Mouse (Mus musculus): Measurements from ENCODE around the gene Dnase1l2. TPM values are rescaled to one million over a fixed set of nuclear protein-coding genes. Genes with fewer than 3 reads are reported as not detected.

The Dnase1l2 gene
- polyA plus RNA-seq, 1 experiment from 2014 or later = 1.7 TPM

DNA sequence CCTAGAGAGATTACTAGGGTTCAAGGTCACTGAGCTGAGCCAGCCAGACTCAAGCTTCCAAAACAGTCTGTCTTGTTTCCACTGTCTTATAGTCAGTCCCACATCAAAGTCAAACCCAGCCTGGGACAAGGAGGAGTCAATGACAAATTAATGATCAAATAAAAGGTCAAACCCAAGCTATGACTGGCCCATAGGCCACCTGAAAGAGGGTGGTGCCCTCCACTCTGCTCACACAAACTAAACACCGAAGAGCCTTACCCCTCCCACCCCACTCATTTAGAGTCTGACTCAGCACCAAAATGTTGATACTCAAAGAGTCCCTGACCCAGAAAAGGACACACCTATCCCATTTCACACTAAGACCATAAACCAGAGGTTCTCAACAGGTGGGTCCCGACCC lies 10.5 kb upstream of the Dnase1l2 start:
- H3K4me3 ChIP-seq (ENCODE audit: low read depth, low read length) = no peak overlapping the region
- ATAC-seq (ENCODE audit: insufficient number of reproducible peaks, low FRiP score, low TSS enrichment, low read depth) = no peak
- no peaks in the 10 kb centered on the region; the same call in 1 of the 2 replicates for H3K4me1 ChIP-seq (ENCODE audit: control insufficient read depth, insufficient read depth, low read length)
- no peak overlapping the region for H3K4me2 ChIP-seq (ENCODE audit: low read depth, severe bottlenecking)
- H3K27me3 ChIP-seq (ENCODE audit: control insufficient read depth, insufficient read depth, low read length) = no peaks in the 10 kb centered on the region
- H3K36me3 ChIP-seq (ENCODE audit: control insufficient read depth, insufficient read depth, low read length) = peaks cover 8% of the 10 kb centered on the region; the same call in 1 of the 2 replicates
- no peak for DNase-seq (ENCODE audit: low spot score)
- no peak overlapping the region for H3K27ac ChIP-seq (replicated peaks; ENCODE audit: low read depth, low read length)
- WGBS = 86% methylated on average over 2 of the region's 2 CpGs
- H3K9ac ChIP-seq (ENCODE audit: low read length) = no peak overlapping the region
- no peaks in the 10 kb centered on the region for H3K9me3 ChIP-seq (ENCODE audit: control insufficient read depth, low read length)

DNA sequence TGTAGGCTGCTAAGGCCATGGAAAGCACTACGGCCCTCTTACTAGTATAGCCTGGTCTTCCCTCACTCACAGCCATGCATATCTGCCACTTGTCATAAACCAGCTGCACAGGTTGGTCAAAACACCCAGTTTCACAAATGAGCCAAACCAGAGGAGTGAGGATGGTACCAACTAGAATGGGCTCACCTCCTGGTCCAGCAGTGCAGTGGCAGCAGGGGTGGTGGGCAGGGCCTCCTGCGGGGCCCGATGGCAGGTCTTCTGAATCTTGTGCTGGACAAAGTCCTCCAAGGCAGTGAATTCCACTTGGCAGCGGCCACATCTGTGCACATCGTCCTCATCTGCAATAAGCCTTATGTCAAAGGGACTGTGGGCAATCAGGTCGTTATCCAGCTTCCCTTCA lies 8.3 kb upstream of the Dnase1l2 start:
- Histone ChIP-seq H3K36me3 (ENCODE audit: control insufficient read depth, insufficient read depth, low read length) (peaks cover 27% of the 10 kb centered on the region), H3K4me3 (ENCODE audit: low read depth, low read length) (no peak overlapping the region), H3K27ac (replicated peaks; ENCODE audit: low read depth, low read length) (no peak overlapping the region), H3K27me3 (ENCODE audit: control insufficient read depth, insufficient read depth, low read length) (no peaks in the 10 kb centered on the region), H3K4me2 (ENCODE audit: low read depth, severe bottlenecking) (no peak overlapping the region), H3K9me3 (ENCODE audit: control insufficient read depth, low read length) (no peaks in the 10 kb centered on the region), H3K4me1 (ENCODE audit: control insufficient read depth, insufficient read depth, low read length) (no peaks in the 10 kb centered on the region; the same call in 1 of the 2 replicates), H3K9ac (ENCODE audit: low read length) (no peak overlapping the region)
- ATAC-seq (ENCODE audit: insufficient number of reproducible peaks, low FRiP score, low TSS enrichment, low read depth) = no peak
- 93% methylated on average over 6 of the region's 6 CpGs for WGBS
- no peak for DNase-seq (ENCODE audit: low spot score)

DNA sequence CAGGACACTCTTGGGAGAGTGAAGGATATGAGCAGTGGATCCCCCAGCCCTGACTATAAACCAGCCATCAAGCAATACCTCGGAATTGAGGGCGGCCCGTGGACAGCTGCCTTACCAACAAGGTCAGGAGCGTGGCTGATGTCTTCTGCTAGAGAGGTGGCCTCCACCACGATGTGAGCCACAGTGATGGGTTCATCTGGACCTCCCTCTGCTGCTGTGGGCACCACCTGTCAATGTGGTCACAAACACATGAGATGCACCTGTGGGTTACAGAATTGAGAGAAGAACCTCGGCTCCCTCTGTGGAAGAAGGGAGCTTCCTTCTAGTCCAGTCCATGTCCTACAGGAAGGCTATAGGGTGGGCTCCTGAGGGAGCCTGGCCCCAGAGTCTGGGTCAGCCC lies 6.6 kb upstream of the Dnase1l2 start:
- ATAC-seq (ENCODE audit: insufficient number of reproducible peaks, low FRiP score, low TSS enrichment, low read depth) (no peak), DNase-seq (ENCODE audit: low spot score) (no peak)
- Histone ChIP-seq H3K27ac (replicated peaks; ENCODE audit: low read depth, low read length) (no peak overlapping the region), H3K9ac (ENCODE audit: low read length) (no peak overlapping the region), H3K4me3 (ENCODE audit: low read depth, low read length) (no peak overlapping the region), H3K4me2 (ENCODE audit: low read depth, severe bottlenecking) (no peak overlapping the region), H3K27me3 (ENCODE audit: control insufficient read depth, insufficient read depth, low read length) (no peaks in the 10 kb centered on the region), H3K36me3 (ENCODE audit: control insufficient read depth, insufficient read depth, low read length) (peaks cover 35% of the 10 kb centered on the region), H3K4me1 (ENCODE audit: control insufficient read depth, insufficient read depth, low read length) (no peaks in the 10 kb centered on the region; the same call in 1 of the 2 replicates), H3K9me3 (ENCODE audit: control insufficient read depth, low read length) (no peaks in the 10 kb centered on the region)
- whole genome bisulfite sequencing = 90% methylated on average over 6 of the region's 6 CpGs

DNA sequence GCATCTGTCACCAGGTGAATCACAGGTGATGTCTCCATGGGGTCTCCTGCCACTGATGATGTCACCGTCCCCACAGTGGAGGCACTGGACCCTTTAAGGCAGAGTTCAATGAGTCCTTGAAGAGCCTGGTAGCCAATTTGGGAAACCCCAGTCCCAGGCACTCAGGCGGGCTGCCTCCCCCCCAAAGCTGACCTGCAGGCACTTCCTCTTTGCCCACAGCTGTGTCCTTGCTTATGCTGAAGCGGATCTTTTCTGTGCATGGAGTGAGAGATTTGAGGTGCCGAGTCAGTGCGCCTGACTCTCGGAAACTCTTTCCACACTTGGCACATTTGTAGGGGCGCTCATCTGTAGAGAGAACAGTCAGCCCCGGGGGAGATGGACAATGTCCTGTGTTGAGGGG lies 3.7 kb upstream of the Dnase1l2 start:
- Histone ChIP-seq H3K9me3 (ENCODE audit: control insufficient read depth, low read length) (no peaks in the 10 kb centered on the region), H3K27me3 (ENCODE audit: control insufficient read depth, insufficient read depth, low read length) (no peaks in the 10 kb centered on the region), H3K4me1 (ENCODE audit: control insufficient read depth, insufficient read depth, low read length) (no peaks in the 10 kb centered on the region), H3K36me3 (ENCODE audit: control insufficient read depth, insufficient read depth, low read length) (peaks cover 46% of the 10 kb centered on the region), H3K4me2 (ENCODE audit: low read depth, severe bottlenecking) (no peak overlapping the region), H3K4me3 (ENCODE audit: low read depth, low read length) (no peak overlapping the region), H3K9ac (ENCODE audit: low read length) (no peak overlapping the region), H3K27ac (replicated peaks; ENCODE audit: low read depth, low read length) (no peak overlapping the region)
- WGBS = 92% methylated on average over 8 of the region's 8 CpGs
- DNase-seq (ENCODE audit: low spot score) = no peak
- ATAC-seq (ENCODE audit: insufficient number of reproducible peaks, low FRiP score, low TSS enrichment, low read depth) = no peak

DNA sequence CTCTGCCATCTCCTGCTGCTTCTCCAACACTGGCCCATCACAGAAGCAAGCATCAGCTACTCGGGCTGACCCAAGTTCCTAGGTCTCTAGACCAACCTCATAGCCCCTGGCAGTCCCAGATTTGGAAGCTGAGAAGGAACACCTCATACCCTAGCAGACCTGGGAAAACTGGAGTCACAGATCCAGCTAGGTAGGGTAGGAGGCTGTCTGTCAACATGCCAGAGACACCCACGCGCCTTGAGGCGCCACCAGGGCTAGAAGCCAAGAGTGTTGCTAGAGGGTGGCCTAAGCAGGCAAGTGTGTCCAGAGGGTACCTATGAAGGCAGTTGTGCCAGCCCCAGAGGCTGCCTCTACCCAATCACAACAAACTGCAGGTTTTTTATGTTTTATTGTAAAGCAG lies 504 bp upstream of the Dnase1l2 start:
- Histone ChIP-seq H3K9ac (ENCODE audit: low read length) (no peak overlapping the region), H3K27ac (replicated peaks; ENCODE audit: low read depth, low read length) (no peak overlapping the region), H3K9me3 (ENCODE audit: control insufficient read depth, low read length) (no peaks in the 10 kb centered on the region), H3K27me3 (ENCODE audit: control insufficient read depth, insufficient read depth, low read length) (no peaks in the 10 kb centered on the region), H3K4me2 (ENCODE audit: low read depth, severe bottlenecking) (no peak overlapping the region), H3K4me3 (ENCODE audit: low read depth, low read length) (no peak overlapping the region), H3K36me3 (ENCODE audit: control insufficient read depth, insufficient read depth, low read length) (peaks cover 43% of the 10 kb centered on the region), H3K4me1 (ENCODE audit: control insufficient read depth, insufficient read depth, low read length) (no peaks in the 10 kb centered on the region)
- ATAC-seq (ENCODE audit: insufficient number of reproducible peaks, low FRiP score, low TSS enrichment, low read depth) = no peak
- no peak for DNase-seq (ENCODE audit: low spot score)
- WGBS = 92% methylated on average over 4 of the region's 4 CpGs

DNA sequence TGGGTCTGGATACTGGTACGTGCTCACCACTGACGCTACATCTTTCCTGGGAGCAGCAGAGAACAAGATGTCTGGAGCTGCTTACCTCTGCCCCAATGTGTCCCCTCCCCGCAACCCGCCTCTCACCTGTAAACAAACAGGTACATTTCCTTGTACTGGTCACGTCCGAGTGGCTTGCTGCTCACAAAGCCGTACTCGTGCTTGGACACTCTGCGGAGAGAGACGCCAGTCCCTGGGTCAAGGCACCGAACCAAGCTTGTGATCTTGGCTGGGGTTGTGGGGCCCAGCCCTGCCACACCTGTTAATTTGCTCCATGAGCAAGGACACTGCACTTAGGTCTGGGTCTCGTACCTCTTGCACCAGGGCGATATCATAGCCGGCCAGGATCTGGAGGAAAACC lies 798 bp downstream of the Dnase1l2 start:
- Histone ChIP-seq H3K36me3 (ENCODE audit: control insufficient read depth, insufficient read depth, low read length) (peaks cover 33% of the 10 kb centered on the region), H3K4me2 (ENCODE audit: low read depth, severe bottlenecking) (no peak overlapping the region), H3K9me3 (ENCODE audit: control insufficient read depth, low read length) (no peaks in the 10 kb centered on the region), H3K27ac (replicated peaks; ENCODE audit: low read depth, low read length) (no peak overlapping the region), H3K27me3 (ENCODE audit: control insufficient read depth, insufficient read depth, low read length) (no peaks in the 10 kb centered on the region), H3K4me1 (ENCODE audit: control insufficient read depth, insufficient read depth, low read length) (no peaks in the 10 kb centered on the region), H3K4me3 (ENCODE audit: low read depth, low read length) (no peak overlapping the region), H3K9ac (ENCODE audit: low read length) (no peak overlapping the region)
- ATAC-seq (ENCODE audit: insufficient number of reproducible peaks, low FRiP score, low TSS enrichment, low read depth) (no peak), DNase-seq (ENCODE audit: low spot score) (no peak)
- WGBS = 90% methylated on average over 14 of the region's 14 CpGs

DNA sequence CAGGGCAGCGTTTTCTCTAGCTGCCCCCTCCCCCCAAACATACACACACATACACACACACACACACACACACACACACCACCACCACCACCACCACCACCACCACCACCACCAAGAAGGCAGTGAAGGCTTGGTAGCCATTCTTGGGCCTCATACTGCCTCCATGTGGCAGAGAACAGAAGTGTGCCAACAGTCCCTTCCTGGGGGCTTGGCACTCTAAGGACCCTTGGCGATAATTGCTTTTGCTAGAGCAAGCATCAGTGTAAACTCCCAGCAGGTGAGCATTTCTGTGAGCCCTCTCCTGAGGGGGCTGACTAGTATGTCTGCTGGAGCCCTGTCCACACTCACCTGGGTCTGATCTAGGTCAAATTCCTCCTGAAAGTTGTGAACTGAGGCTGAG lies 1.8 kb downstream of the Dnase1l2 start:
- Histone ChIP-seq H3K4me2 (ENCODE audit: low read depth, severe bottlenecking) (no peak overlapping the region), H3K9ac (ENCODE audit: low read length) (no peak overlapping the region), H3K4me1 (ENCODE audit: control insufficient read depth, insufficient read depth, low read length) (no peaks in the 10 kb centered on the region), H3K9me3 (ENCODE audit: control insufficient read depth, low read length) (no peaks in the 10 kb centered on the region), H3K27ac (replicated peaks; ENCODE audit: low read depth, low read length) (no peak overlapping the region), H3K27me3 (ENCODE audit: control insufficient read depth, insufficient read depth, low read length) (no peaks in the 10 kb centered on the region), H3K4me3 (ENCODE audit: low read depth, low read length) (no peak overlapping the region), H3K36me3 (ENCODE audit: control insufficient read depth, insufficient read depth, low read length) (peaks cover 25% of the 10 kb centered on the region)
- WGBS = 61% methylated on average over 2 of the region's 2 CpGs
- no peak for DNase-seq (ENCODE audit: low spot score)
- ATAC-seq (ENCODE audit: insufficient number of reproducible peaks, low FRiP score, low TSS enrichment, low read depth) = no peak

DNA sequence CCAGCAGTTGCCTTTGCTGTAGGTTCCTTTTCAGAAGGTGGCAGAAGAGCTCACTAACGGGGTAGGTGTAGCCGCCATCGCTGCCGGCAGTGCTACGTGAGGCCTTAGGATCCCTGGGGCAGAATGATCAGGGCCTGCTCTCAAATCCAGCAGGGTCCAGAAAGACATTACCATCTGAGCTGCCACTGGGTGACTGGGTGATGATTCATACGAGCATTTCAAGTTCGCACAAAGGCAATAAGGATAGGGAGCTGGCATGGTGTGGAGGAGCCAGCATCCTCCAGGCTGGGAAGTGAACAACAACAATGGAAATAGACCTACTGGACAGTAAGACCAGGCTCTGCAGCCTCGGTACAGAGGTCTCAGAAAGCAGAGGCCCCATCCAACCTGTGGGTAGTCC lies 2.5 kb downstream of the Dnase1l2 start:
- Histone ChIP-seq H3K27ac (replicated peaks; ENCODE audit: low read depth, low read length) (no peak overlapping the region), H3K4me3 (ENCODE audit: low read depth, low read length) (no peak overlapping the region), H3K27me3 (ENCODE audit: control insufficient read depth, insufficient read depth, low read length) (no peaks in the 10 kb centered on the region), H3K4me2 (ENCODE audit: low read depth, severe bottlenecking) (no peak overlapping the region), H3K9ac (ENCODE audit: low read length) (no peak overlapping the region), H3K4me1 (ENCODE audit: control insufficient read depth, insufficient read depth, low read length) (no peaks in the 10 kb centered on the region), H3K9me3 (ENCODE audit: control insufficient read depth, low read length) (no peaks in the 10 kb centered on the region), H3K36me3 (ENCODE audit: control insufficient read depth, insufficient read depth, low read length) (peaks cover 20% of the 10 kb centered on the region)
- DNase-seq (ENCODE audit: low spot score) = no peak
- WGBS = 94% methylated on average over 8 of the region's 8 CpGs
- ATAC-seq (ENCODE audit: insufficient number of reproducible peaks, low FRiP score, low TSS enrichment, low read depth) = no peak

DNA sequence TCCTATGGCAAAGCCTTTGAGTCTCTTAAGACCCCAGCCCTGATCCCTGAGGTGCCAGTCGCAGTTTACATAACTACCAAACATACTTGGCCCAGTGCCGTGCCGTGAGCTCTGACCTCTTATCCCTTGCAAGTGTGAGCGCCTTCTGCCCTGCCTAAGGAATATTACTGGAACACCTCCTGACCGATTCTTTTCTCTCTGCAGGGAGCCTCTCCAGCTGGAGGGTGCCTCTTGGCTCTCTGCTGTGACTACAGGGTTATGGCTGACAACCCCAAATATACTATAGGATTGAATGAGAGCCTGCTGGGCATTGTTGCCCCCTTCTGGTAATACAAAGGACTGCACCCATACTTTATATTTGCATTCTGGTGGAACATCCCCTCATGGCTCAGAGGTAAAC lies 5.9 kb downstream of the Dnase1l2 start:
- Histone ChIP-seq H3K4me3 (ENCODE audit: low read depth, low read length) (no peak overlapping the region), H3K4me2 (ENCODE audit: low read depth, severe bottlenecking) (no peak overlapping the region), H3K27ac (replicated peaks; ENCODE audit: low read depth, low read length) (no peak overlapping the region), H3K27me3 (ENCODE audit: control insufficient read depth, insufficient read depth, low read length) (no peaks in the 10 kb centered on the region), H3K4me1 (ENCODE audit: control insufficient read depth, insufficient read depth, low read length) (no peaks in the 10 kb centered on the region), H3K9me3 (ENCODE audit: control insufficient read depth, low read length) (no peaks in the 10 kb centered on the region), H3K36me3 (ENCODE audit: control insufficient read depth, insufficient read depth, low read length) (peaks cover 8% of the 10 kb centered on the region), H3K9ac (ENCODE audit: low read length) (no peak overlapping the region)
- ATAC-seq (ENCODE audit: insufficient number of reproducible peaks, low FRiP score, low TSS enrichment, low read depth) (no peak), DNase-seq (ENCODE audit: low spot score) (peak; percentile 48)
- WGBS = 77% methylated on average over 5 of the region's 5 CpGs

All from limb, embryonic 11.5 days (tissue).